Mouse (Mus musculus) heart, adult 2 months (tissue): Measurements from ENCODE around the gene Ppt2.

Experiments
- CTCF ChIP-seq: fragments of 200-600 bp; IDR thresholded peaks from 2 replicates; pipeline ENCODE4 v1.8.1; 2022; ENCODE audit warnings: antibody characterized with exemption, mild to moderate bottlenecking, moderate library complexity
- EP300 ChIP-seq: fragments of 200-500 bp; IDR thresholded peaks from 2 replicates; pipeline ENCODE4 v1.6.1; 2011; ENCODE audit warnings: low read depth, low read length, control low read depth; ENCODE audit not compliant: insufficient read depth
- POLR2A ChIP-seq: fragments of 200-500 bp; IDR thresholded peaks from 2 replicates; pipeline ENCODE4 v1.6.1; 2011; ENCODE audit warnings: mild to moderate bottlenecking, low read depth, low read length, control low read depth; ENCODE audit not compliant: insufficient read depth

GRCm38 (mm10) chr17:34652546-34652945 is 24.2 kb upstream of the Ppt2 start:
- no peak for TF ChIP-seq CTCF
- no peak for TF ChIP-seq EP300
- no peak for TF ChIP-seq POLR2A
